Mouse (Mus musculus) kidney, postnatal 25 days (tissue): ENCODE measurements around the gene Wasf3.

Experiments used
- DNase-seq, 2 experiments: peaks; one replicate each; pipeline ENCODE4 v3.0.0; 2021; ENCODE audit warnings: mixed read lengths in 2 of 2

Gene Wasf3

DNA sequence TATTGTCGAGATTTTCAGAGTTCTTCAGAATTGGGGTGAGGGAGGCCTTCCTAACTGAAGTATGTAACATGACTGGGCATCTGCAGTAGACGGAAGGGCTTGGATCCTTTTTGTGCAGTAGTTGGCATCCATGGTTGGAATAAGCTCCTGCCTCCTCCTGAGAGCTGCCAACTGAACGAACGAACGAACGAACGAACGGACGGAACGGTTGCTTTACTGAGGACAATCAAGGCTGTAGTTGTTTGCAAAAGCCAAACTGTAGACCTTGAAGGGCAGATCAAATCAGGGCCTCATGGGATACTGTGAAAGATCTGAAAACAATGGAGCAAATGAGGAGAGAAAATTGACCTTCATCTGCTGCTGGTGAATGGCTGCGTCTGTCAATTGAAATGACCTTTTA is 17.5 kb downstream of the Wasf3 start:
- DNase-seq = no peak

DNA sequence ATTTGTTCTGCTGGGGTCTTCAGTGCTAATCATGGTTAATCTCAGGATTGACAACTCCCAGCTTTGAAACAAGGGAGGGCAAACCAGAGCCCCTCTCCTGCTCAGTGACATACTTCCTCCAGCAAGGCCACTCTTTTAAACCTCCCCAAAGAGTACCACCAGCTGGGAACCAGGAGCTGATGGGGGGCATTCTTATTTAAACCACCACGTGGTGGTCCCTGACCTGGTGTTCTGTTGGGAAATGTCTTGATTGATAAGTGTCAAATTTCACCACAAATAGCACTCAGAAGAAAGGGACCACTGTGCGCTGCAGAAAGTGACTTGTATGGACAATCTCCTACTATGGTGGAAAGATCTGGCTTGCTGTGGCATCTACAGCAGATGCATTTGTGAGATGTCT is 19.1 kb downstream of the Wasf3 start:
- DNase-seq = no peak

DNA sequence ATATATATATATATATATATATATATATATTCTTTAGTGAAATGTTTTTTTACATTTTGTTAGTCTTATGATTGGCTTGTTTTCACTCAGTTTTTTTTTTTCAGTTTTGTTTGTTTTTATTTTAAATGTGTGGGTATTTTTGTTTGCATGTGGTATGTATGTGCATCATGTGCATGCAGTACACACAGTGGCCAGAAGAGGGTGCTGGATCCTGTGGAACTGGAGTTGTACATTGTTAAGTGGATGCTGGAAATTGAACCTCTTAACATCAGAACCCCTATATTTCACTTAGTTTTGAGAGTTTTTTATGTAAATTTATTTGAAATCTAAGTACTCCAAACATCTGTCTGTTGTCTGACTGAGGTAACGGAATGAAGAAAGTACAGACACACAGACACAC is 21.3 kb downstream of the Wasf3 start:
- DNase-seq = no peak

DNA sequence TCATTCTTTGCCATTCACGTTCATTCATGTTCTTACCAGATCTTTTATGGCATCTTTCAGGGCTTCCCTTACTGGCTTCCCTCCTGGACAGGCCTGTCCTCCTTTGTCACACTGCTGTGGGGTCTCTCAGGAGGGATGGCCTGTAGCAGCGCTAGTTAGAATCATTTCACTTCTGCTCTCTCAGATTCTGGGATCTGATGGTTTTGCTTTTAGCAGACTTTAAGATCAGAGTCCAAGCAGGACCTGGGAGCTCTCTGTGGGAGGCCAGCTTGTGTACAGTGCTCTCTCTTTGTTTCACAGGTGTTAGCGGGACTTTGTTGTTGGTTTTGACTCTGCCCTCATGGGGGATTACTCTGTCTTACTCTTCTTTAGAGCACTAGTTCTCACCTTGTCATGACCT is 23.0 kb downstream of the Wasf3 start:
- no peak for DNase-seq

DNA sequence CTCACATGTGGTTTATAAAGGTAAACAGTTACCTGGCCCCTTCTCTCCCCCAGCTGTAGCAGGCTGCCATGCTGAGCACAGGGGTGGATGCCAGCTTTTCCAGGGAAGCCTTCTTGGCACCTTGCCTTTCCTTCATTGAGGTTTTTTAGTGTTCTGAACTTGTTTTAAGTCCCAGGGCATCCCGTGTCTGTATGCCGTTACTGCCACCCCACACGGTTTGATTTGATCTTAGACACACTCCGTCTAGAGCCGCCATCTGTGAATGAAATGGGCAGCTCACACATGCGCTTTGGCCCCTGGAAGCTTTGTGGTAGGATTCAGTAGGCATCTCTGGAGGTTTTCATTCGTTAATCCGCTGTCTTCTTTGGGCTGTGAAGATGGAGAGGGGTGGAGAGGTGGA is 23.8 kb downstream of the Wasf3 start:
- no peak for DNase-seq

DNA sequence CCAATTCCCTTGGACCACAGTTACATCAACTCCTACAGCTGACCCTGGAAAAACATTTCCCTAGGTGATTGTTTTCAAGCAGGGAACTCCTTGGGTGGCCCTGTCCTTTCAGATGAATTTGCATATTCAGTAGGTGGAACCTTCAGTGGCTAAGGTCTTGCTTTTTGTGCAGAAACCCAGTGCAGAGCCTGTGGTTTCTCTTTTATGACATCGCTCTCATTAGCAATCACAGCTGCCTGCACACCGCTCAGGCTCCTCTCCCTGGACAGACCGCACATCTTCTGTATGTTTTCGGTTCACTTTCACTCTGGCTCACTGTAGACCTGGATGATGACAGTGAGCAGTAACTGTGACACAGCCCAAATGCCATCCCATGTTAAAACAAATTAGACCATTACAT is 26.0 kb downstream of the Wasf3 start:
- no peak for DNase-seq

DNA sequence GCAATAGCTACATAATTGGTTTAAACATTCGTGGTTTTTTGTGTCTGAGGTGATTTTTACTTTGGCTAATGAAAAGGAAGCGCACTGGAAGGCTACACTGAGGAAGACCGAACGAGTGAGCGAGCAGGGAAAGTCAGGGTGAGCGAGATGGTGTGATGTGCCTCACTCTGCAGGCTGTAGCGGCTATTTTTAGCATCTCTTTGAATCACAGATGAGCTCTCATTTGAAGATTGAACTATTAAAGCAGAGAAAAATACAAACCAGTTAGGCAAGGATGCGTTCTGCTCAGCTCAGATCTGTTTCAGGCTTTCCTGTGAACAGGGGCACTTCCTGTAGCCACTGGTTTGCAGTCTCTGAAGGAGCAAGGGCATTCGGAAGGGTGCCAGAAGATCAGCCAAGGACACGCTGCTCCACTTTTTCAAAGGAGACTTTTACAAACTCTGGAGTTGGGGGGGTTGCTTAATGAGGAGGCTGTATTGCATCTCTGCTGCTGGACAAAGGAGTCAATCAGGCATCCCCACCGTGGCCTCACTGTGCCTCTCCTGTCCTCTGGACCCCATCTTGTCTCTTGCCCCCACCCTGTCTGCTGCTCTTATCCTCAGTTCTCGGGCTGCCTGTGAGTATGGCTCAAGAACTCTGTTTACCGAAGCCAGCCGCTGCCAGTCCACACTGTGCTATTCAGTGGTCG is 28.1 kb downstream of the Wasf3 start:
- DNase-seq = peak; percentile 66 to 76

DNA sequence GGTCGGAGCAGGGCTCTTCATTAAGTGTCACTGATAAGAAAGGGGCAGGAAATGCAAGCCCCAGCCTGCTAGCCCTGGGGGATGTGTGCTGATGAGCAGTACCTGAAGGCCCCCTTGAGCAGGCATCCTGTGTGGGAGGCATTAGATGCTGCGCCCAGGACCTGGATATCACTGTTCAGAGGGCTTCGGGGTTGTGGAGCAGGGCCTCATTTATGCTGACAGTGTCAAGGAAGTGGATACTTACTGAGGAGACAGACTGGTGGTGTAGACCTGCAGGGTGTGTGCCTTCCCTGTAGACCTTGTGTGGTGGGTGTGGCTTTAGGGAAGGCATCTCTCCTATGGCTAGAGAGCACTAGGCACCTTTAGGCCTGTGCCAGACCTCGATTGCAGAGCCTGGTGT is 29.8 kb downstream of the Wasf3 start:
- no peak for DNase-seq

DNA sequence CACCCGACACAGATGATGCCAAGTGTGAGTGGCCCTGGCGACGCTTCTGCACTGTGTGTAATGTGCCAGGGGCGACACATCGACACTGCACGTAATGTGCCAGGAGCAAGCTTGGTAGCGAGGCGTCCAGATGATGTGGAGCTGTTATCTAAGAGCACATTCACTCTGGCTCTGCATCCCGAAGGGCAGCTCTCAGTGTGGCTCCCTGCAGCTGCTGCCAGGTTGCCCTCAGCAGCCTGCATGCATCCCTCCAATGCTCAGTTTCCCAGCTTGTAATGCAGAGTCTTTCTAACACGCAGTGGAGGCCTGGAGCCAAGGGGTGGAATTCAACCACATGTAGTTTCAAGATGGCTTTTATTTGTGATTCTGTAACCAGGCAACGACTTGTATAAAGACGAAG is 30.4 kb downstream of the Wasf3 start:
- DNase-seq = no peak

DNA sequence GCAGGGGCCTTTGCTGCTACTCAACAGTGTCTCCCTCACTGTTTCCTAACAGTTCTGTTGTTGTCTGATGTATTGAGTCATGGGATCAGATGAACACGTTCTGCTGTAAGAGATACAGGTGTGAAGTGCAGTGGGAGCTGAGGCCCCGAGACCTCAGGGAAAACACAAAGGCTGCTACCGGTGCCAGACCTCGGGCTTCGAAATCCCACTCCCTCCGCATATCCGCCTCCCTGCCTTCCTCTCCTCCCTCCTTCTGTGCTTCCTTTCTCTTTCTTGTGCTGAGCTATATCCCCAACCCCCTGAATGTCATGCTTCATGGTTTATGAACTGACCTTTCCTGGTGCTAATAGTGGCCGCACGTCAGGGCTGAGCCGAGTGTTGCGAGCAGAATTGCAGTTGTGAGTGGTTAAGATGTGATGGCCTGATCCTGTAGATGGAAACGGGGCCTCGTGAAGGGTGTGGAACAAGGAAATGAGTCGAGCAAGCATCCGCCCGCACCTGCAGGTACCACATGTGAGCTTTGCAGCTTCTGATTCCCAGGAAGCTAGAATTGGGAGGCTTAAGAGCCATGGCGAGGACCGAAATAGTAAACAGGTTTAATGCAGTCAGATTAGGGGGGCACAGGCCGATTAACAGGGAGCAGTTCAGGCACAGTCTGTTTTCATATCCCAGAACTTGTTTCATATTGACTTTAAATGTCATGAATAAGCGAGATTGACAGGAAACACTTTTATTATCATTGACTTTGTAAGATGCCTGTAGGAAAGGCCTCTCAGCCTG is 31.7 kb downstream of the Wasf3 start:
- no peak for DNase-seq

DNA sequence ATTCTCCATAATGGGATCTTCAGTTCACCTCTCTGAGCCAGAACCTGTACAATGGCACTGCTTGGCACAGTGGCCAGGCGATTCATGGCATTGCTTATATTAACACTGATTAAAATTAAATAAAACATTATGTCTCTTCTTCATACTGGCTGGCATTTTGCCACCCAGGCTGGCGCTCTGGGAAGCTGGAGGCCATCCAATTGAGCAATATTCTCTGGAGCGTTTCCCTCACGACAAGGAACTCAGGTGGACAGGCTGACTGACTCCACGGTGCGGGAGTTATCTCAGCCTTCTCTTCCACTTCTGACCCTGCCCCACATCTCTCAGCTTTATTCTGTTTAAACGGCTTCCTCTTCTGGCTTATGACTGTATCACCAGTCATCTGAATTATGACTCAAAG is 33.3 kb downstream of the Wasf3 start:
- no peak for DNase-seq

DNA sequence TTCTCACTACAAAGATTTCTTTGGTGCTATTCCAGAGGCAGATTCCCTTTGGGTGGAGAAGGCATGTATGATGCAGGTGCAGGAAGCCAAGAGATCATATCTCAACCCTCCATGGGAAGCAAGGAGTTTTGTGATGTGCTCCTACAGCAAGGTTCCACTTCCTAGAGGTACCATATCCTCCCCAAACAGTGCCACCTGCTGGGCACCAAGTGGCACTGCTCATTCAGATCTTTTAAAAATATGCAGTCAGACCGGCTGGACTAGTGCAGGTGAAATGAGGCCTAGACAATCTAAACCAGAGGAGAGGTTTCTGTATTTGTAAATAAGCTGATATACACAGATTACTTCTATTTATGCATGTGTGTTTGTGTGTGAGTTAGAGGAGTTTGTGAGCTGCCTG is 35.3 kb downstream of the Wasf3 start:
- DNase-seq = peak in 1 of 2 experiments; percentile 33

DNA sequence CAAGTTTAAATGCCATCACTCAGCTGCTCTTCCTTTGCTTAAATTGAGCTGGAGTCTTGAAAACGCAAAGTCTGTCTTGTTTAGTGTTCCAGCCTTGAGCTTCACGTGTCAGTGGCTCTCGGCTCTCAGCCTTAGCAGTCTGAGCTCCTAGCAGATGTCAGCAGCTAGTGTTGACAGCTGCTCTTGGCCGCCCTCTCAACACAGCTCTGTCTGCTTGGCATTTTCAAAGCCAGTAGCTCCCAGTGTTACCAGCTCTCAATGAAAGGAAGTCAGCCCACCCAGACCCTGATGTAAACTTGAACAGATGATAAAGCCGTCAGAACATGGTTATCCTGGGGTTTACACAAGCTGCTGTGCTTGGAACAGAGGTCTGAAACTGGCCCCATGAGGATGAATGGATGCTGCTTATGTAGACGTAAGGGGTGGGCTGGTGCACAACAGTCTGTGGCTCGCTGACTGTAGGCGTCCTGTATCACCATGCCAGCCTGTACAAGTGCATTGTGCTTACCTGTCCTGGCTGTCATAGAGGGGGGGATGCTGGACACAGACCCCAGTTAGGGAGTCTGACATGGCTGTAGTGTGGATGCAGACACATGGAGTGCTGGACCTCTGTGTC is 40.0 kb downstream of the Wasf3 start:
- DNase-seq = no peak

DNA sequence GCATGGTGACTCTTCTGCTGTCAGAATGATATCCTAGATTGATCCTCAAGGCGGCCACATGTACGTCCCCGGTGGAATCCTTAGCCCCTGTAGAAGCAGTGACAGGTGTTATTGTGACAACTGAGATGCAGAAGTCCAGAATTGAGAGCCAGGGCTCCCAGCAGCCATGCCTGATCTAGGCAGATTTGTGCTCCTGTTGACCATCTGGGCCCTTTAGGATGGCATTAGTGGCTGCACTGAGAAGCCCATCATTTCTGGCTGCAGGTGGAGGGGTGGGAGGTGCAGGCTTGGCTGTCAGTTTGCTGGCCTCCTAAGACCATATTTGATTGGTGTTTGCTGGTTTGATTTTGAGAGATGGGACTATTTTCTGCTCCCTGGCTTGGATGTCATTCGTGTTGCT is 40.9 kb downstream of the Wasf3 start:
- DNase-seq = no peak

DNA sequence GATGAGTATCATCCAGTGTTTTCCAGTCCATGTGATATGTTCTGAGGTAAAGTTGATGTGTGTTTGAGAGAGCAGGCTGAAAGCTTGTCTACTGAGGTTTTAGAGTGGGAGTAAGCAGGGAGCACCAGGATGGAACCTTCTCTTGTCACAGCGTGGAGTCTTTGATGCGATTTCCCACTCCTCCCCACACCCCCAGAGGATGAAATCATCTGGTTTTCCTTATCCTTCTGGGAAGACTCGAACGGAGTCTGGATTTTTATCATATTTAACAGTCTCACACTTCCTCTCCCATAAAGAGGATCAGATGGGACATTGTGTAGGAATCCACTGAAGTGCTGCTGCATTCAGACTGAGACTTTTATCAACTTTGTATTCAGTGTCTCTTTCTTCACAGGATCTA is 43.3 kb downstream of the Wasf3 start:
- DNase-seq = no peak

DNA sequence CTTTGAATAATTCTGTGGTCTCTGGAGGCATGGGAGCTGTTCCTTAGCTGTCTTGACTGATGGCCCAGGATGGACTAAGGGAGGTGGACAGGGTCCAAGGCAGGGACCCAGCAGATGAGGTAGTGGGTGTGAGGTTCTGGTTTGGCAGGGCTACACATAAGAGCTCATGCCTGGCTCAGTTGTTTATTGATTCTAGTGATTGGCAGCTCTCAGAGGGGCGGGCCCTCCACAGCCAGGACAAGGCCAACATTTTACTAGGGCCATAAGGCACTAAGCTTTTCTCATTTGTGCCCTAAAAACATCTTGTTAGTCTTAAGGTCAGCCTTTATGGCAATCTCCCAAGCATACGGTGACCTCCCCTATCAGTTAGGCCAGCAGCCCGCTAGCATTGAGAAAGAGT is 47.0 kb downstream of the Wasf3 start:
- DNase-seq = no peak

DNA sequence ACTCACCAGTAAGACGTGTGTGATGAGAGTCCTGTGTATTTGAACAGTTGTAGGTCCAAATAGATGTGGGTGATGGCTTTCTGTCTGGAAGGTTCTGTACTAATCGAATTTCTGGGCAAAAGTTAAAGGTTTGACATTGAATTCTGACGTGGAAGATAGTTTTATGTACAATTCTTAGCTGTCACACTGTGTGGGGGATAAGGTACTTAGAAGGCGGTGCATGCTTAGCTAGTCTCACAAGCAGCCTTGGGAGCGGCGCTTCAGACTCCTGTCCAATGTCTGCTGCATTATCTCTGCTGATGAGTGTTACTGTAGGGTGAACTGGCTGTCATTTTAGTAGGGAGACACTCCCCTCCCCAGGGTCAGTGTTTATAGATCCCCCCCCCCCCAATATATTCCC is 47.7 kb downstream of the Wasf3 start:
- no peak for DNase-seq

DNA sequence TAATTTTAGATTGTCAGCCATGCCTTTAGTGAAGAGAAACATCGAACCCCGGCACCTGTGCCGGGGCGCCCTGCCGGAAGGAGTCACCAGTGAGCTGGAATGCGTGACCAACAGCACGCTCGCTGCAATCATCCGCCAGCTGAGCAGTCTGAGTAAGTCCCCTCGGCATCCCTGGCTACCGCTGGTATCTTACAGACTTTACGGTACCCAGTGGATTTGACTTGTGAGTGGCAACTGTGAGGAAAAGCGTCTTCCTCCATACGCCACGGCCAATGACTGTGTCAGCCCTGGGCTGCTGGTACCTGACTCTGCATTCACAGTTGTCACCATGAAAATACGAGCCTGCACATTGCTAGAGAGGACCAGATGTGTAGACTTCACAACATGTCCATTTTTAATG is 50.5 kb downstream of the Wasf3 start:
- no peak for DNase-seq

DNA sequence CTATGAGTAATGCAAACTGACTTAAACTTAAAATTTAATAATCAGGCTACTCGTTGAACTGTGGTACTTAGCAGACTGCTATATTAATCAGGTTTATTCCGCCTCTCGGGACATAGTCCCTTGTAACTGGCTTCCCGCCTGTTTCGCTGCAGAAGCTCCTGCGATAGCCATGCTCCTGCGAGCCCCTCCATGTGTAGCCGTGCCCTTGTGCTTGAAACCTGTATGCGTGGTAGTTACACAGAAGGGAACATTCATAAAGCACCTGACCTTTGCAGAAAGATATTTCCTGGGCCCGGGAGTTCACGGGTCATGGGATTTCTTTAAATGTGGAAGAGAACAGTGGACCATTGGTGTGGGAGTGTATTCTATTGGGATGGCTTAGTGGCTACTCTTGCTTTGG is 52.0 kb downstream of the Wasf3 start:
- no peak for DNase-seq

DNA sequence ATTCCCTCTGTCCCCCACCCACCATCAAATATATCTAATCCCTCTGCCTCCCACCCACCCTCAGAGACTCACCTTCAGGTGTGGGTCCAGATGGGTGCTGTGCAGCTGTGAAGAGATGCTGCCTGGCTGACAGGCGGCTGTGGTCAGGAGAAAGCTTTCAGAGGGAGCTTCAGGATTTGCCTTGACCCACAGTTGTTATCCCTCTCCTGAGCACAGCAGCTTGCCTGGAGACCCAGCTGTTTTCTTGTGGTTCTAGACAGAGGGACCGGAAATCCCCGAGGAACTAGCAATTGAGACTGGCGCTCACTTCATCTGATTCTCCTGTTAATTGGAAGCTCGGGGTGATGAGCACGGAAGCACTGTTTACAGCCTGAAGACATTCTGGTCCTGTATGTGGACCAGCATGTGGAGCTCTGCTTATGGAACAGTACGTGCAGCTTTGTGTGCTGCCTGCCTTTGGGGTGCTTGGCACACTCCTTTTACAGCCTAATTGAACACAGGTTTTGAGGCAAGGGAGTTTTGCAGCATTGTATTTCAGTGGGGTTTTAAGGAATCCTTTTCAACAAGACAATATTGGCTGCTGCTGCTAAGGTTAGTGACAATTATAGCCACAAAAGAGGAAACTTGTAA is 54.5 kb downstream of the Wasf3 start:
- DNase-seq = no peak

DNA sequence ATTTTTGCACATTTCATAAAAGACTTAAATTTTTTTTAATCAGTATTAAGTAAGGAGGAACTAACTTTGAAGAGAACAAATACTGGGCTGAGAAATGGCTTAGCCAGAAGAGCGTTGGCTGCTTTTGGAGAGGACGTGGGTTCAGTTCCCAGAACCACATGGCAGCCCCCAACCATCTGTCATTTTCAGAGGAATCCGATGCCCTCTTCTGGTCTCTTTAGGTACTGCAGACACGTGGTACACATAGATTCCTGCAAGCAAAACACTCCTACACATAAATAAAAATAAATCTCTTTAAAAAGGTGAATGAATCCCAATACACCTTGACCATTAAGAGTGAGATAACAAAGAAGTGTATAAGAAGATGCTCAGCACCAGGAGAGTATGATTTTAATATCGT is 55.5 kb downstream of the Wasf3 start:
- no peak for DNase-seq

DNA sequence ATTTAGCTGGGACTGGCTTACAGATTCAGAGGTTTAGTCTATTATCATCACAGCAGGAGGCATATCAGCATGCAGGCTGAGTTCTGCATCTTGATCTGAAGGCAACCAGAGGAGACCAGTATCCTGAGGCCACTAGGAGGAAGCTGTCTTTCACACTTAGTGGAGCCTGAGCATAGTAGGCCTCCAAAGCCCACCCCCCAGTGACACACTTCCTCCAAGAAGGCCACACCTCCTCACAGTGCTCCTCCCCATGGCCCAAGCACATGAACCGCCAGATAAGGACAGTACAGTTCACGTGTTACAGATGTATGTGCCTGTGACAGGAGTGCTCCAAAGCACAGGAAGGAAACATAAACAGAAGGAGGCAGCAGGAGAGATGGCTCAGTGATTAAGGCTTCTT is 58.0 kb downstream of the Wasf3 start:
- DNase-seq = no peak

DNA sequence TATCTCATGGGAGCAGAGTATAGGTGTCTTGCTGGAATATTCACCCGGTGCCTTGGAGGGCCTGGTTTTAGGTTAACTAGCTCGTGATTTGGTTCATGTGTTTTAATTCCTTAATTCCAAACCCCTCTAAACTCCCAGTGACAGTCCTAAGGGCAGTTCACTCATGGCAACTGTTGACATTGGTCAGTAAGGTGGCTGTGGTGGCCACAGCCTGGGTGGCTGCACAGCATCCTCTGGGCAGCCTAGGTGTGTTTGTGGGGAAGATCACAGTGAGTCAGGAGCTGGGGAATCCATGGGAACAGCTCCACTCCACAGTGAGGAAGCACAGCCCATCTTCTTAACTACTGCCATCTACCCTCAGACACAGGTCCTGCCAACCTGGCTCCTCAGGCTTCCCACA is 61.8 kb downstream of the Wasf3 start:
- no peak for DNase-seq
